ENCODE assay signal across 8 mouse cellular contexts in the genomic region with DNA sequence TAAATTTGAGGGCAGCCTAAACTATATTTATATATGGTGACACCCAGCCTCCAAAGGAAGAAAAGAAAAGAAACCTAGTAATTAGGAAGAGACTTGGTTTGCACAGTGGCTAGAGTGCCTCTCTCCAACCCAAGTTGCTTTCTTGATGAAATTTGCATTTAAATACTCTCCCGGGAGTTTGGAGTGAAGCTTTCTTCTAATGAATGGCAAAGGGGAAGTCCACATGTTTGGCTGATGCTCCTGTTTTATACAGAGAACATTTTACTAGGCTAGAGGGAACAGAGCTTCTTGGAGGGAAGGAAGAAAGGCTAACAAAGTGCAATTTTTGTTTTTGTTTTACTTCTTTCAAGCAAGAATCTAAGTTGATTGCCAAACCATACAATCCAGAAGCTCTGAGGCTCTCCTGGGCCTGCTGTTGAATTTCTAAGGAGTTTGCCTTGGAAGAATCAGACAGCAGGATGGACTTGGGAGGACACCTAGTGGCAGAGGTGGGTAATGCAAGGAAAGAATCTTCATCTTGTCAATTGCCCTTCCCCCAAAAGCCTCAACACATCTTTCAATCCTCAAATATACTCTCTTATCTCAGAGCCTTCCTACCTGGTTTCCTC. TPM values are rescaled to one million over a fixed set of nuclear protein-coding genes. Genes with fewer than 3 reads are reported as not detected.
DNase-seq lines count a peak whose midpoint lies in the region; ATAC-seq and TF ChIP-seq lines count a peak whose summit lies in the region.

No protein-coding gene starts in this region.

- no peak; the same call in none of the 2 replicates for TF ChIP-seq CTCF in gastrocnemius, adult 2 months (IDR thresholded peaks at IDR 0.05)

- peaks cover 22% of the 10 kb centered on the region for H3K4me1 ChIP-seq in intestine, embryonic 14.5 days (replicated peaks; ENCODE audit: control insufficient read depth, insufficient read depth, low read length)
- H3K4me1 ChIP-seq in intestine, embryonic 16.5 days (ENCODE audit: control insufficient read depth, insufficient read depth, low read length) = peaks cover 12% of the 10 kb centered on the region
- H3K4me1 ChIP-seq in midbrain, embryonic 13.5 days (replicated peaks) = peaks cover 63% of the 10 kb centered on the region

- H3K9me3 ChIP-seq in intestine, embryonic 14.5 days (ENCODE audit: control insufficient read depth, low read length) = no peaks in the 10 kb centered on the region
- H3K9me3 ChIP-seq in intestine, embryonic 16.5 days (ENCODE audit: control insufficient read depth, low read length) = no peaks in the 10 kb centered on the region
- no peaks in the 10 kb centered on the region for H3K9me3 ChIP-seq in midbrain, embryonic 13.5 days

- ATAC-seq in intestine, embryonic 14.5 days (replicated peaks; ENCODE audit: low FRiP score, low TSS enrichment, low read depth) = no peak
- ATAC-seq in intestine, embryonic 16.5 days = no peak
- ATAC-seq in midbrain, embryonic 13.5 days = no peak

- no peak overlapping the region for H3K27ac ChIP-seq in intestine, embryonic 14.5 days (ENCODE audit: low read depth)
- H3K27ac ChIP-seq in intestine, embryonic 16.5 days (ENCODE audit: low read length) = no peak overlapping the region
- H3K27ac ChIP-seq in gastrocnemius, adult 2 months = 0 out of 2 replicates have a peak overlapping the region, but pooled peaks have one; percentile 1
- H3K27ac ChIP-seq in midbrain, embryonic 13.5 days = peak overlapping the region; percentile 100; the same call in 1 of the 2 replicates

- no peak overlapping the region for H3K4me2 ChIP-seq in intestine, embryonic 14.5 days (ENCODE audit: low read length)
- H3K4me2 ChIP-seq in intestine, embryonic 16.5 days (ENCODE audit: low read depth, low read length) = no peak overlapping the region
- H3K4me2 ChIP-seq in midbrain, embryonic 13.5 days (replicated peaks) = 0 out of 2 replicates have a peak overlapping the region, but pooled peaks have one; percentile 3

- no peaks in the 10 kb centered on the region for H3K27me3 ChIP-seq in intestine, embryonic 14.5 days (replicated peaks; ENCODE audit: control insufficient read depth, insufficient read depth, low read length)
- H3K27me3 ChIP-seq in intestine, embryonic 16.5 days (replicated peaks; ENCODE audit: control insufficient read depth, insufficient read depth, low read length) = no peaks in the 10 kb centered on the region
- H3K27me3 ChIP-seq in midbrain, embryonic 13.5 days = no peaks in the 10 kb centered on the region

- WGBS in intestine, embryonic 14.5 days = 57% methylated on average over 1 of the region's 1 CpGs
- 56% methylated on average over 1 of the region's 1 CpGs for WGBS in intestine, embryonic 16.5 days
- WGBS in midbrain, embryonic 13.5 days = 0% methylated on average over 1 of the region's 1 CpGs

- no peak overlapping the region for H3K9ac ChIP-seq in intestine, embryonic 14.5 days (ENCODE audit: low read length)
- H3K9ac ChIP-seq in intestine, embryonic 16.5 days (ENCODE audit: low read depth, low read length) = no peak overlapping the region
- H3K9ac ChIP-seq in midbrain, embryonic 13.5 days (replicated peaks) = no peak overlapping the region

- intact Hi-C loops in gastrocnemius, adult 2 months (cut with DNase I) = loop anchor here (1.0 kb wide), 2 partner anchors 79 to 131 kb away; no protein-coding TSS in a partner anchor
- intact Hi-C loops in left cerebral cortex, postnatal 36 days (cut with DNase I) = loop anchor here (2.0 kb wide), 1 partner anchor 133 kb away; no protein-coding TSS in a partner anchor

- peak; percentile 91 for DNase-seq in intestine, embryonic 14.5 days (ENCODE audit: low spot score)
- DNase-seq in cerebellum, postnatal 4 days (ENCODE audit: low spot score in 2 of 2) = peak; percentile 76 to 89
- DNase-seq in gastrocnemius, adult 2 months = peak; percentile 69
- peak; percentile 86 for DNase-seq in induced T-regulatory cell, adult 2 months (ENCODE audit: low read depth)
- DNase-seq in left cerebral cortex, postnatal 36 days (ENCODE audit: low spot score in 2 of 2) = peak; percentile 76 to 84
- peak; percentile 61 for DNase-seq in spleen, adult 12 weeks (ENCODE audit: low spot score)

- no peak overlapping the region for H3K4me3 ChIP-seq in intestine, embryonic 14.5 days (ENCODE audit: low read depth, low read length)
- H3K4me3 ChIP-seq in intestine, embryonic 16.5 days (ENCODE audit: low read length) = no peak overlapping the region
- H3K4me3 ChIP-seq in gastrocnemius, adult 2 months = no peak overlapping the region
- H3K4me3 ChIP-seq in midbrain, embryonic 13.5 days (replicated peaks) = no peak overlapping the region

- H3K36me3 ChIP-seq in intestine, embryonic 14.5 days (ENCODE audit: control insufficient read depth, insufficient read depth, low read length) = no peaks in the 10 kb centered on the region
- no peaks in the 10 kb centered on the region for H3K36me3 ChIP-seq in intestine, embryonic 16.5 days (ENCODE audit: control insufficient read depth, insufficient read depth, low read length)
- H3K36me3 ChIP-seq in midbrain, embryonic 13.5 days = 0 out of 2 replicates have a peak, but pooled peaks cover 7% of the 10 kb centered on the region

RNA-seq across cellular contexts. Expression of gene Macf1, which starts 16.8 kb away (rescaled TPM):
- polyA plus RNA-seq in intestine, embryonic 14.5 days (2014; fragmentation: Nextera tagmentation; extraction: Ambion mirVana) = 64.7 and 69.8 TPM in 2 replicates
- 18.9 and 19.7 TPM in 2 replicates for polyA plus RNA-seq in intestine, embryonic 16.5 days (2015; fragmentation: Nextera tagmentation; extraction: Ambion mirVana)
- 10 to 100 TPM; 48.4 to 66.4 TPM for total RNA-seq in gastrocnemius, adult 2 months (2021)
- total RNA-seq in left cerebral cortex, postnatal 36 days (2021) = 100 to 1,000 TPM; 187 to 233 TPM
- 74.9 and 75.4 TPM in 2 replicates for polyA plus RNA-seq in midbrain, embryonic 13.5 days (2015; fragmentation: Nextera tagmentation; extraction: Ambion mirVana)

RNA-seq across cellular contexts. Expression of gene Ndufs5, which starts 50.6 kb away (rescaled TPM):
- 306 and 321 TPM in 2 replicates for polyA plus RNA-seq in intestine, embryonic 14.5 days (2014; fragmentation: Nextera tagmentation; extraction: Ambion mirVana)
- polyA plus RNA-seq in intestine, embryonic 16.5 days (2015; fragmentation: Nextera tagmentation; extraction: Ambion mirVana) = 322 and 330 TPM in 2 replicates
- total RNA-seq in gastrocnemius, adult 2 months (2021) = 100 to 1,000 TPM; 242 to 305 TPM
- 100 to 1,000 TPM; 180 to 195 TPM for total RNA-seq in left cerebral cortex, postnatal 36 days (2021)
- 394 TPM in 2 replicates for polyA plus RNA-seq in midbrain, embryonic 13.5 days (2015; fragmentation: Nextera tagmentation; extraction: Ambion mirVana)

Comparison
In these comparisons a context has a peak if more than half of its experiments do, and no peak if none do; other contexts are left out.
1. H3K27ac ChIP-seq: peak in gastrocnemius, adult 2 months (single experiment) and midbrain, embryonic 13.5 days (single experiment); none in intestine, embryonic 14.5 days (single experiment) and intestine, embryonic 16.5 days (single experiment).
2. Peak in every context shown above with its lines, with median percentiles within 50 percentile points of each other: DNase-seq.